Mouse (Mus musculus) cerebellum, adult 18-20 months (tissue): ENCODE results near the gene Furin.

ENCODE experiments used
- DNase-seq, 2 experiments: peaks; one replicate each; pipeline ENCODE4 v3.0.0; 2021

The Furin gene

GRCm38 (mm10) chr7:80371041-80371751, 34.0 kb downstream of the Furin start, which contains the start of gene Man2a2:
Gene Man2a2, minus strand, starts transcription at chr7:80371375.
- peak; percentile 61 to 86 for DNase-seq

- peak; percentile 91 to 92 for DNase-seq
These were observed 34.6 kb downstream of the Furin start for GRCm38 (mm10) chr7:80370649-80371040.

- no peak for DNase-seq
These were observed 35.2 kb downstream of the Furin start for GRCm38 (mm10) chr7:80369967-80370431.

GRCm38 (mm10) chr7:80369461-80369860, 35.8 kb downstream of the Furin start:
- peak; percentile 60 to 65 for DNase-seq

- DNase-seq, result no peak
These were observed 36.4 kb downstream of the Furin start for GRCm38 (mm10) chr7:80368635-80369421.

- no peak for DNase-seq
These were observed 37.2 kb downstream of the Furin start for GRCm38 (mm10) chr7:80368009-80368408.

DNA sequence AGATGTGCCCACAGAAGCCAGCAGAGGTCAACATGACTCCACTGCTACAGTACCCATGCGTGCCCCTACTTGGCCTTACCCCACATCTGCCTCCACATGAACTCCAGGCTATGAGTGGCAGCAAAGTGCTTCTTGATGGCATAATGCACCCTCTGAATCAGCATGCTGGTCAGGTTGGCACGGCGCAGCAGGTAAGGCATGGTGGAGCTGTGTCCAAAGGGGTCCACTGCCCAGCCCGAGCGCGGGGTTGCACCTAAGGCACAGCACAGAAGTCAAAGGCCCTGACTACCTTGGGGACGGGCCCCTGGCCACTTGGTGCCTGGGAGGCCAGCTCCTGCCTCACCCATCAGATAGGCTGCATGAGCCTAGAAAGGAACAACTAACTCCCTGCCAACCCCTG, 38.0 kb downstream of the Furin start:
- DNase-seq, result no peak

DNA sequence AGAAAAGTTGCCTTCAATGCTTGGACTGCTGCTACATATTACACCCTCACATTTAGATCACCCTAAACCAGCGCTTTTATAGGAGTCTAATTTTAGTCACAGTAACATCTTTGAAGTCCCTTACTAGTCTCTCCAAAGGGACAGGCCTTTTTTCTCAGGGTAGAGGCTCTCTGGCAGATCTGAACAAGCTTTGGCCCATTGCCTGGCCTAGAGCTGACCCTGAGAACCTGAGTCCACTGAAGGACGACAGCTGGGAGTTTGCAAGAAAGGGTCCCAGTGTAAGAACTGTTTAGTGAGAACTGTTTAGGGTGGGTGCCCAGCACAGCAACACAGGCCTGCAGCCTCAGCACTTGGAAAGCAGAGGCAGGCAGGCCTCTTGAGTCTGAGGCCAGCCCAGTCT, 39.5 kb downstream of the Furin start:
- DNase-seq, result no peak

DNA sequence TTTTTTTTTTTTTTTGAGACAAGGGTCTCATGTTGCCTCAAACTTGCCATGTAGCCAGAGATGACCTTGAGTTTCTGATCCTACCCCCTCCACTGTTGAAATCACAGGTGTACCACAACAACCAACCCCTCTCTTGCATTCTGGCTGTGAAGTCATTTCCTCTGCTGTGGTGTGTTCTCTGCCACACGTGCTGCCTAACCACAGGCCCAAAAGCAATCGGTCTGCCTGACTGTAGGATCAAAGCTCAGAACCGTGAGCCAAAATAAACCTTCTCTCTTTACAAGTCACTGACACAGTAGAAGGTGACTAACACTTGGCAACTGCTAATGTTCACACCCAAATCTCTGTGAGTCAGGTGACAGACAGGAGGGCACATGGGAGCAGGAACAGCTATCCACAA, 44.8 kb downstream of the Furin start:
- no peak for DNase-seq

DNA sequence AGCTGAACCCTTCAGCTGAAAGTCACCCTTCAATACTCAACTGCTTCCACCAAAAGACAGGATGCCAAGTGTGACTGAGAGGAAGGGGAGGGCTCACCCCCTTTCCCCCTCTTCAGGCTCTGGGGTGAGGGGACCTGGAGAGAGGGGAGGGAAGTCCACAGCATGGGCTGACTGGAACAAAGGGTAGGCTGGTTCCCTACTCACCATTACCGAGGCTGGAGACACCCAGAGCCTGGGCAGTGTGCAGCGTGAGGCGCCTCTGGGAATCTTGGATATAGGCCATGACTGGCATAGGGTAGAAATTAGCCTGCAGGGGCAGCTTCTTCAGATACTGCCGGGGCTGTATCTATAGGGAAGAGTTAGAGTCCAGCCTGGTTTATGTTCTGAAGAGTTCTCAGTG, 47.2 kb downstream of the Furin start:
- no peak for DNase-seq

DNA sequence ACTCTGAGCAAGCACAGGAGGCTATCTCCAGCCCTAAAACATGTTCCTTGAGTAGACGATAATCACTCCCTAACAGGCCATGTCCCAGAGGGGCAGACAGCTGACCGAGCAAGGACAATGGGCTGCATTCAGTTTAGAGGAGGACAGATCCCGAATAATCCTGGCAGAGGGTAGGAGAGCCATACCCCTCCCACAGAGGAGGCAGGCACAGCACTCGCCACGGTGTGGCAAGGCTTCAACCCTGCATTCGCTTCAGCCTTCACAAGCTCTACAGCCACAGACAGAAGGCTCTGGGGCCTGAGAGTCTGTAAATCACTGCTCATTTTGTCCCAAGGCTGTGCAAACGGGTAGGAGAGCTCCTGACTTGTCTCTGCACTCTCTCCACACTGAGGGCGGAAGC, 48.1 kb downstream of the Furin start:
- peak in 1 of 2 experiments; percentile 32 for DNase-seq

DNA sequence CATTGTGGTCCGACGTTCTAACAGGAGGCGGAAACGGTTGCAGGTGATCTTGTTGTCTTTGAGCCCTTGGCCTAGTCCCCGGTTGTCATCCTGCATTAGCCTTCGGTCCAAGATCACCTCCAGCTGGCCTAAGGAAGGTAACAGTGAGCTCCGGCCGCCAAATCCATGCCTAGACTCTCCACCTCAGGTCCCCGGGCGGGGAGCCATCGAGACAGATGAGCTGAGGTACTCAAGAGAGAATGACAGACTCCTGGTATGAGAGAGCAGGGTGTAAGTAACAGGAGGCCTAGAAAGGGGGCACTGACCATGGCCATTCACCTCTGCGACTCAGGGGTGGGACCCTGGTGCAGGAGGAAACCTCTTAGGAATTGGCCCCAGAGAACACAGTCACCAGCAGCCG, 48.9 kb downstream of the Furin start:
- DNase-seq, result peak; percentile 52 to 55

GRCm38 (mm10) chr7:80352920-80353319, 52.3 kb downstream of the Furin start:
- DNase-seq, result no peak

DNA sequence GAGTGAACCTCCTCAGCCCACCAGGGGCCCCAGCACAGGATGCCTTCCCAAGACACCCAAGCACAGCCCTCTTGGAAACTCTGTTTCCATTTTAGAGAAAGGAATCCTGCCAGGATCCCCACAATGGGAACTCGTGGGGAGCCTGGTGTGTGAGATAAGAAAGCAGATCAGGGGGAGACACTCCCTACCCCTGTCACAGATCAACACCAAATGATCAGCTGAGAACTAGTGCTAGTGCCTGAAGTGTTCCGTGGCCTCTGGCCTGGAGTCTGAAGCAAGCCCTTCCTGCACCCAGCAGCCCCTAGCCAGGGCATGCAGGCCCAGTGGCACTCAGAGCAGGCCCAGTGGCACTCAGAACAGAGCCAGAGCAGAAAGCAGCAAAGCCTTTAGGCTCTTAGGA, 54.4 kb downstream of the Furin start:
- no peak for DNase-seq

- no peak for DNase-seq
These were observed 57.3 kb downstream of the Furin start for GRCm38 (mm10) chr7:80347670-80348586.

- no peak for DNase-seq
These were observed 58.4 kb downstream of the Furin start for GRCm38 (mm10) chr7:80346830-80347229.

DNA sequence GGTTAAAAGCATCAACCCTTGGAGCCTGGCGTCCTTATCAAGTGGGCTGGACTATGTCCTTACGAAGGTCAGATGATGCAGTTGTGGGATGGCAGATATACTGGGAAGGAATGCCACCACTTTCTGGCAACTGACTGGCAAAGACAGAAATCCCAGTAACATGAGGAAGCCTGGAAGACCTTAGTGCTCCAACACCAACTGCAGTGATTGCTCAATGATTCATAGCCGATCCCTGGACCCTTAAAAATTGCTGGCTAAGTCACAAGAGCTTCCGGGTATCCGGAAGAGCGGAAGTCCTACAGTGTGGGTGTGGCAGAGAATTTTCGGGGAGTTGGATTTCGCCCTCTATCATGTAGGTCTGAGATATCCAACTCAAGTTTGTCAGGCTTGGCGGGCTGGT, 59.1 kb downstream of the Furin start:
- DNase-seq, result no peak

GRCm38 (mm10) chr7:80343270-80344018, 61.8 kb downstream of the Furin start:
- DNase-seq, result no peak

- peak; percentile 95 to 98 for DNase-seq
These were observed 62.4 kb downstream of the Furin start, which contains the start of gene Hddc3 for GRCm38 (mm10) chr7:80342858-80343257. Gene Hddc3, plus strand, starts transcription at chr7:80343104.

DNA sequence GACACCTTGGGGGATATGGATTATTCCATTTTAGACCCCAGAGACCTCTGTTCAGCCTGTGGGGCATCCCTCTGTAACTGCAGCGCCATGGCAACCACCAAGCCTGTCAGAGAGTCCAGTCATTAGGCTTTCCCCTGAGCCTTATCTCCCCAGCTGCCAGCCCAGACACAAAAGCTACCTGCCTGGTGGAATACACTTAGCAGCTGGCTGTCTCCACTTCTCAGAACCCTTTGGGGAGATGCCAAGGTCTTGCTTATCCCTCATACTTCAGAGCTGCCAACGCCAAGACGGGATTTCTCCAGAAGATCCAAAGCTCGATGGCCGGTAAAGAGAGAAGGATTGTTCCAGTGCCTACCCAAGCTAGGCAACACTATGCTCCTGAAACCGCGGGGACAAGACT, 63.4 kb downstream of the Furin start:
- DNase-seq, result no peak

GRCm38 (mm10) chr7:80340793-80341192, 64.4 kb downstream of the Furin start, which contains the start of gene Unc45a:
Gene Unc45a, minus strand, starts transcription at chr7:80341005.
- DNase-seq, result peak; percentile 75 to 81
